Mouse (Mus musculus): Measurements from ENCODE around the gene Mpz. TPM values are rescaled to one million over a fixed set of nuclear protein-coding genes. Genes with fewer than 3 reads are reported as not detected.

The Mpz gene
- total RNA-seq, 2 experiments from 2014 or later, result 10.1 to 20.4 TPM

Other genes with a start within 250 kb of the Mpz start
- under 1 TPM in 1 of 2 experiments, not detected in 1; 0.24 TPM for gene Fcrlb, start 237.8 kb upstream of the Mpz start, total RNA-seq (2021)
- 1 to 10 TPM; 3.0 to 3.2 TPM for gene Fcrla, start 223.1 kb upstream of the Mpz start, total RNA-seq (2021)
- 10 to 100 TPM; 12.4 to 22.3 TPM for gene Fcgr2b, start 174.2 kb upstream of the Mpz start, total RNA-seq (2021)
- gene Fcgr4, start 131.8 kb upstream of the Mpz start, total RNA-seq (2021), result 1 to 10 TPM in 1 of 2 experiments, under 1 TPM in 1; 0.85 to 1.2 TPM
- 10 to 100 TPM in 1 of 2 experiments, 1 to 10 TPM in 1; 9.8 to 10.4 TPM for gene Fcgr3, start 85.8 kb upstream of the Mpz start, total RNA-seq (2021)
- 1 to 10 TPM in 1 of 2 experiments, under 1 TPM in 1; 0.51 to 1.3 TPM for gene Cfap126, start 36.8 kb upstream of the Mpz start, total RNA-seq (2021)
- gene Sdhc, start 108 bp upstream of the Mpz start, total RNA-seq (2021), result 100 to 1,000 TPM; 746 to 845 TPM
- 10 to 100 TPM; 28.0 to 30.7 TPM for gene Pcp4l1, start 45.6 kb downstream of the Mpz start, total RNA-seq (2021)
- gene Nr1i3, start 63.3 kb downstream of the Mpz start, total RNA-seq (2021), result 10 to 100 TPM; 13.4 to 29.4 TPM
- 10 to 100 TPM; 46.9 to 58.1 TPM for gene Tomm40l, start 71.8 kb downstream of the Mpz start, total RNA-seq (2021)
- gene Apoa2, start 74.3 kb downstream of the Mpz start, total RNA-seq (2021), result 1,000 to 10,000 TPM; 1,052 to 2,650 TPM
- 10 to 100 TPM; 14.4 to 19.2 TPM for gene Fcer1g, start 83.7 kb downstream of the Mpz start, total RNA-seq (2021)
- gene Adamts4, start 99.7 kb downstream of the Mpz start, total RNA-seq (2021), result 1 to 10 TPM; 4.0 to 5.1 TPM
- gene Ndufs2, start 100.7 kb downstream of the Mpz start, total RNA-seq (2021), result 1,000 to 10,000 TPM in 1 of 2 experiments, 100 to 1,000 TPM in 1; 996 to 1,019 TPM
- gene B4galt3, start 119.6 kb downstream of the Mpz start, total RNA-seq (2021), result 10 to 100 TPM; 28.9 to 34.7 TPM
- gene Ppox, start 130.5 kb downstream of the Mpz start, total RNA-seq (2021), result 10 to 100 TPM; 30.8 to 43.8 TPM
- gene Usp21, start 137.3 kb downstream of the Mpz start, total RNA-seq (2021), result 10 to 100 TPM; 31.8 to 40.2 TPM
- gene Ufc1, start 144.3 kb downstream of the Mpz start, total RNA-seq (2021), result 100 to 1,000 TPM; 145 to 153 TPM
- 10 to 100 TPM; 33.7 to 35.2 TPM for gene Dedd, start 178.4 kb downstream of the Mpz start, total RNA-seq (2021)
- gene Nit1, start 194.9 kb downstream of the Mpz start, total RNA-seq (2021), result 10 to 100 TPM; 51.4 to 56.0 TPM
- gene Pfdn2, start 195.0 kb downstream of the Mpz start, total RNA-seq (2021), result 100 to 1,000 TPM; 107 to 114 TPM
- gene Klhdc9, start 210.1 kb downstream of the Mpz start, total RNA-seq (2021), result 1 to 10 TPM; 5.3 to 5.7 TPM
- under 1 TPM; 0.12 to 0.21 TPM for gene Nectin4, start 219.4 kb downstream of the Mpz start, total RNA-seq (2021)
- 1 to 10 TPM; 5.1 to 6.1 TPM for gene Arhgap30, start 238.2 kb downstream of the Mpz start, total RNA-seq (2021)

All from adrenal gland, postnatal 10 days (tissue).